Mouse (Mus musculus): ENCODE measurements around the gene Sirt5. TPM values are rescaled to one million over a fixed set of nuclear protein-coding genes. Genes with fewer than 3 reads are reported as not detected.

Gene Sirt5
- total and polyA plus RNA-seq, 3 experiments, result 5.2 to 5.5 (median 5.5) TPM

- DNase-seq (ENCODE audit: low spot score), result no peak
- TF ChIP-seq GATA1 (IDR thresholded peaks at IDR 0.05; ENCODE audit: borderline replicate concordance, low read length), result no peak
- 0 out of 2 replicates have a peak, but pooled peaks have one; percentile 9 for TF ChIP-seq CTCF (IDR thresholded peaks at IDR 0.05; ENCODE audit: low read depth, low read length)
- ATAC-seq (ENCODE audit: extremely low read depth, insufficient number of reproducible peaks, low FRiP score, poor library complexity, severe bottlenecking), result no peak
- Histone ChIP-seq H3K4me1 (ENCODE audit: insufficient read depth, low read depth, low read length) (peaks cover 16% of the 10 kb centered on the region), H3K9me3 (replicated peaks) (no peaks in the 10 kb centered on the region), H3K4me3 (ENCODE audit: low read depth, low read length) (no peak overlapping the region), H3K27me3 (ENCODE audit: insufficient read depth, low read length) (peaks cover 24% of the 10 kb centered on the region), H3K36me3 (replicated peaks) (no peaks in the 10 kb centered on the region)
Measured at GRCm38 (mm10) chr13:43332591-43332990, 32.7 kb upstream of the Sirt5 start.

GRCm38 (mm10) chr13:43336425-43337221 lies 28.7 kb upstream of the Sirt5 start:
- Histone ChIP-seq H3K4me3 (ENCODE audit: low read depth, low read length) (no peak overlapping the region), H3K36me3 (replicated peaks) (no peaks in the 10 kb centered on the region), H3K4me1 (ENCODE audit: insufficient read depth, low read depth, low read length) (peaks cover 18% of the 10 kb centered on the region), H3K9me3 (replicated peaks) (no peaks in the 10 kb centered on the region), H3K27me3 (ENCODE audit: insufficient read depth, low read length) (peaks cover 30% of the 10 kb centered on the region)
- ATAC-seq (ENCODE audit: extremely low read depth, insufficient number of reproducible peaks, low FRiP score, poor library complexity, severe bottlenecking) (no peak), DNase-seq (ENCODE audit: low spot score) (no peak)
- TF ChIP-seq GATA2 (IDR thresholded peaks at IDR 0.05; ENCODE audit: borderline replicate concordance, low read depth, low read length), result no peak
- TF ChIP-seq TAL1 (conservative IDR thresholded peaks at IDR 0.05; ENCODE audit: low read depth, low read length), result no peak

- ATAC-seq (ENCODE audit: extremely low read depth, insufficient number of reproducible peaks, low FRiP score, poor library complexity, severe bottlenecking), result no peak
- Histone ChIP-seq H3K36me3 (replicated peaks) (no peaks in the 10 kb centered on the region), H3K4me3 (ENCODE audit: low read depth, low read length) (no peak overlapping the region), H3K4me1 (ENCODE audit: insufficient read depth, low read depth, low read length) (peaks cover 11% of the 10 kb centered on the region), H3K27me3 (ENCODE audit: insufficient read depth, low read length) (peaks cover 30% of the 10 kb centered on the region), H3K9me3 (replicated peaks) (no peaks in the 10 kb centered on the region)
- DNase-seq (ENCODE audit: low spot score), result no peak
- TF ChIP-seq CTCF (IDR thresholded peaks at IDR 0.05; ENCODE audit: low read depth, low read length) (no peak), POLR2AphosphoS5 (IDR thresholded peaks at IDR 0.05; ENCODE audit: insufficient replicate concordance, low read depth, low read length) (no peak), GATA1 (IDR thresholded peaks at IDR 0.05; ENCODE audit: borderline replicate concordance, low read length) (no peak)
Measured at GRCm38 (mm10) chr13:43338001-43338400, 27.3 kb upstream of the Sirt5 start.

GRCm38 (mm10) chr13:43338632-43339031 lies 26.7 kb upstream of the Sirt5 start:
- TF ChIP-seq TAL1 (conservative IDR thresholded peaks at IDR 0.05; ENCODE audit: low read depth, low read length) (no peak), GATA2 (IDR thresholded peaks at IDR 0.05; ENCODE audit: borderline replicate concordance, low read depth, low read length) (no peak), CTCF (IDR thresholded peaks at IDR 0.05; ENCODE audit: low read depth, low read length) (no peak), GATA1 (IDR thresholded peaks at IDR 0.05; ENCODE audit: borderline replicate concordance, low read length) (no peak), POLR2AphosphoS5 (IDR thresholded peaks at IDR 0.05; ENCODE audit: insufficient replicate concordance, low read depth, low read length) (no peak)
- Histone ChIP-seq H3K4me1 (ENCODE audit: insufficient read depth, low read depth, low read length) (peaks cover 11% of the 10 kb centered on the region), H3K27me3 (ENCODE audit: insufficient read depth, low read length) (peaks cover 33% of the 10 kb centered on the region), H3K4me3 (ENCODE audit: low read depth, low read length) (no peak overlapping the region), H3K9me3 (replicated peaks) (no peaks in the 10 kb centered on the region), H3K36me3 (replicated peaks) (no peaks in the 10 kb centered on the region)
- no peak for ATAC-seq (ENCODE audit: extremely low read depth, insufficient number of reproducible peaks, low FRiP score, poor library complexity, severe bottlenecking)
- no peak for DNase-seq (ENCODE audit: low spot score)

GRCm38 (mm10) chr13:43346825-43347224 lies 18.5 kb upstream of the Sirt5 start:
- Histone ChIP-seq H3K27me3 (ENCODE audit: insufficient read depth, low read length) (peaks cover 35% of the 10 kb centered on the region), H3K36me3 (replicated peaks) (no peaks in the 10 kb centered on the region), H3K4me3 (ENCODE audit: low read depth, low read length) (no peak overlapping the region), H3K9me3 (replicated peaks) (no peaks in the 10 kb centered on the region), H3K4me1 (ENCODE audit: insufficient read depth, low read depth, low read length) (no peaks in the 10 kb centered on the region)
- TF ChIP-seq POLR2AphosphoS5 (IDR thresholded peaks at IDR 0.05; ENCODE audit: insufficient replicate concordance, low read depth, low read length) (no peak), GATA2 (IDR thresholded peaks at IDR 0.05; ENCODE audit: borderline replicate concordance, low read depth, low read length) (no peak), GATA1 (IDR thresholded peaks at IDR 0.05; ENCODE audit: borderline replicate concordance, low read length) (no peak), CTCF (IDR thresholded peaks at IDR 0.05; ENCODE audit: low read depth, low read length) (no peak), TAL1 (conservative IDR thresholded peaks at IDR 0.05; ENCODE audit: low read depth, low read length) (no peak)
- ATAC-seq (ENCODE audit: extremely low read depth, insufficient number of reproducible peaks, low FRiP score, poor library complexity, severe bottlenecking) (no peak), DNase-seq (ENCODE audit: low spot score) (no peak)

- Histone ChIP-seq H3K4me3 (ENCODE audit: low read depth, low read length) (no peak overlapping the region), H3K27me3 (ENCODE audit: insufficient read depth, low read length) (peaks cover 38% of the 10 kb centered on the region), H3K9me3 (replicated peaks) (no peaks in the 10 kb centered on the region), H3K4me1 (ENCODE audit: insufficient read depth, low read depth, low read length) (no peaks in the 10 kb centered on the region), H3K36me3 (replicated peaks) (no peaks in the 10 kb centered on the region)
- DNase-seq (ENCODE audit: low spot score), result no peak
- ATAC-seq (ENCODE audit: extremely low read depth, insufficient number of reproducible peaks, low FRiP score, poor library complexity, severe bottlenecking), result no peak
- TF ChIP-seq TAL1 (conservative IDR thresholded peaks at IDR 0.05; ENCODE audit: low read depth, low read length) (no peak), GATA2 (IDR thresholded peaks at IDR 0.05; ENCODE audit: borderline replicate concordance, low read depth, low read length) (no peak), CTCF (IDR thresholded peaks at IDR 0.05; ENCODE audit: low read depth, low read length) (no peak), POLR2AphosphoS5 (IDR thresholded peaks at IDR 0.05; ENCODE audit: insufficient replicate concordance, low read depth, low read length) (no peak), GATA1 (IDR thresholded peaks at IDR 0.05; ENCODE audit: borderline replicate concordance, low read length) (no peak)
Measured at GRCm38 (mm10) chr13:43349376-43349775, 15.9 kb upstream of the Sirt5 start.
